Mouse (Mus musculus): ENCODE data around the gene Ldah. TPM values are rescaled to one million over a fixed set of nuclear protein-coding genes. Genes with fewer than 3 reads are reported as not detected.

The Ldah gene
- polyA plus RNA-seq, 1 experiment from 2014 or later: 36.5 TPM

- Histone ChIP-seq H3K9ac (ENCODE audit: low read length) (no peak overlapping the region), H3K4me1 (ENCODE audit: control insufficient read depth, insufficient read depth, low read length) (peaks cover 6% of the 10 kb centered on the region), H3K9me3 (replicated peaks; ENCODE audit: control insufficient read depth, low read length) (no peaks in the 10 kb centered on the region), H3K4me3 (ENCODE audit: low read length) (no peak overlapping the region), H3K27ac (ENCODE audit: low read length) (no peak overlapping the region), H3K4me2 (ENCODE audit: low read depth, low read length) (no peak overlapping the region), H3K36me3 (ENCODE audit: control insufficient read depth, insufficient read depth) (0 out of 2 replicates have a peak, but pooled peaks cover 2% of the 10 kb centered on the region), H3K27me3 (ENCODE audit: control insufficient read depth, insufficient read depth, low read length) (no peaks in the 10 kb centered on the region)
- ATAC-seq (replicated peaks; ENCODE audit: extremely low read depth, insufficient read depth, low FRiP score): no peak
- WGBS: 91% methylated on average over 11 of the region's 11 CpGs
These were observed 61.7 kb downstream of the Ldah start for GRCm38 (mm10) chr12:8269627-8270026.

GRCm38 (mm10) chr12:8271405-8271804, 63.5 kb downstream of the Ldah start:
- 65% methylated on average over 2 of the region's 2 CpGs for WGBS

GRCm38 (mm10) chr12:8273471-8274171, 65.7 kb downstream of the Ldah start:
- 0 out of 2 replicates have a peak, but pooled peaks cover under 1% of the 10 kb centered on the region for H3K36me3 ChIP-seq (ENCODE audit: control insufficient read depth, insufficient read depth)
- H3K4me1 ChIP-seq (ENCODE audit: control insufficient read depth, insufficient read depth, low read length): peaks cover 7% of the 10 kb centered on the region
- no peak overlapping the region for H3K4me3 ChIP-seq (ENCODE audit: low read length)
- H3K9ac ChIP-seq (ENCODE audit: low read length): no peak overlapping the region
- no peak overlapping the region for H3K4me2 ChIP-seq (ENCODE audit: low read depth, low read length)
- H3K27ac ChIP-seq (ENCODE audit: low read length): no peak overlapping the region
- 60% methylated on average over 6 of the region's 6 CpGs for WGBS
- H3K9me3 ChIP-seq (replicated peaks; ENCODE audit: control insufficient read depth, low read length): no peaks in the 10 kb centered on the region
- no peaks in the 10 kb centered on the region for H3K27me3 ChIP-seq (ENCODE audit: control insufficient read depth, insufficient read depth, low read length)
- no peak for ATAC-seq (replicated peaks; ENCODE audit: extremely low read depth, insufficient read depth, low FRiP score)

More at GRCm38 (mm10) chr12:8271405-8271804, 63.5 kb downstream of the Ldah start:
- H3K36me3 ChIP-seq (ENCODE audit: control insufficient read depth, insufficient read depth): 0 out of 2 replicates have a peak, but pooled peaks cover 2% of the 10 kb centered on the region
- H3K9ac ChIP-seq (ENCODE audit: low read length): no peak overlapping the region
- no peaks in the 10 kb centered on the region for H3K27me3 ChIP-seq (ENCODE audit: control insufficient read depth, insufficient read depth, low read length)
- H3K9me3 ChIP-seq (replicated peaks; ENCODE audit: control insufficient read depth, low read length): no peaks in the 10 kb centered on the region
- H3K27ac ChIP-seq (ENCODE audit: low read length): no peak overlapping the region
- ATAC-seq (replicated peaks; ENCODE audit: extremely low read depth, insufficient read depth, low FRiP score): no peak
- no peak overlapping the region for H3K4me3 ChIP-seq (ENCODE audit: low read length)
- H3K4me2 ChIP-seq (ENCODE audit: low read depth, low read length): no peak overlapping the region
- peaks cover 6% of the 10 kb centered on the region for H3K4me1 ChIP-seq (ENCODE audit: control insufficient read depth, insufficient read depth, low read length)

GRCm38 (mm10) chr12:8275424-8275823, 67.5 kb downstream of the Ldah start:
- H3K27me3 ChIP-seq (ENCODE audit: control insufficient read depth, insufficient read depth, low read length): no peaks in the 10 kb centered on the region
- no peak overlapping the region for H3K9ac ChIP-seq (ENCODE audit: low read length)
- 90% methylated on average over 4 of the region's 4 CpGs for WGBS

GRCm38 (mm10) chr12:8281225-8282017, 73.5 kb downstream of the Ldah start:
- Histone ChIP-seq H3K4me2 (ENCODE audit: low read depth, low read length) (no peak overlapping the region), H3K4me1 (ENCODE audit: control insufficient read depth, insufficient read depth, low read length) (peaks cover 9% of the 10 kb centered on the region), H3K36me3 (ENCODE audit: control insufficient read depth, insufficient read depth) (peaks cover 10% of the 10 kb centered on the region), H3K27ac (ENCODE audit: low read length) (no peak overlapping the region), H3K4me3 (ENCODE audit: low read length) (no peak overlapping the region), H3K27me3 (ENCODE audit: control insufficient read depth, insufficient read depth, low read length) (no peaks in the 10 kb centered on the region), H3K9me3 (replicated peaks; ENCODE audit: control insufficient read depth, low read length) (no peaks in the 10 kb centered on the region), H3K9ac (ENCODE audit: low read length) (no peak overlapping the region)
- ATAC-seq (replicated peaks; ENCODE audit: extremely low read depth, insufficient read depth, low FRiP score): peak; percentile 61
- 74% methylated on average over 15 of the region's 15 CpGs for WGBS

More at GRCm38 (mm10) chr12:8275424-8275823, 67.5 kb downstream of the Ldah start:
- Histone ChIP-seq H3K9me3 (replicated peaks; ENCODE audit: control insufficient read depth, low read length) (no peaks in the 10 kb centered on the region), H3K4me3 (ENCODE audit: low read length) (no peak overlapping the region), H3K4me2 (ENCODE audit: low read depth, low read length) (no peak overlapping the region), H3K27ac (ENCODE audit: low read length) (no peak overlapping the region), H3K4me1 (ENCODE audit: control insufficient read depth, insufficient read depth, low read length) (peaks cover 15% of the 10 kb centered on the region), H3K36me3 (ENCODE audit: control insufficient read depth, insufficient read depth) (no peaks in the 10 kb centered on the region)
- no peak for ATAC-seq (replicated peaks; ENCODE audit: extremely low read depth, insufficient read depth, low FRiP score)

GRCm38 (mm10) chr12:8287970-8288369, 80.1 kb downstream of the Ldah start:
- Histone ChIP-seq H3K9ac (ENCODE audit: low read length) (no peak overlapping the region), H3K27ac (ENCODE audit: low read length) (no peak overlapping the region), H3K4me3 (ENCODE audit: low read length) (no peak overlapping the region), H3K4me1 (ENCODE audit: control insufficient read depth, insufficient read depth, low read length) (no peaks in the 10 kb centered on the region), H3K4me2 (ENCODE audit: low read depth, low read length) (no peak overlapping the region), H3K36me3 (ENCODE audit: control insufficient read depth, insufficient read depth) (peaks cover 8% of the 10 kb centered on the region), H3K27me3 (ENCODE audit: control insufficient read depth, insufficient read depth, low read length) (no peaks in the 10 kb centered on the region), H3K9me3 (replicated peaks; ENCODE audit: control insufficient read depth, low read length) (no peaks in the 10 kb centered on the region)
- 59% methylated on average over 3 of the region's 3 CpGs for WGBS
- ATAC-seq (replicated peaks; ENCODE audit: extremely low read depth, insufficient read depth, low FRiP score): no peak

GRCm38 (mm10) chr12:8289099-8289498, 81.2 kb downstream of the Ldah start:
- Histone ChIP-seq H3K4me1 (ENCODE audit: control insufficient read depth, insufficient read depth, low read length) (no peaks in the 10 kb centered on the region), H3K36me3 (ENCODE audit: control insufficient read depth, insufficient read depth) (peaks cover 3% of the 10 kb centered on the region), H3K27ac (ENCODE audit: low read length) (no peak overlapping the region), H3K27me3 (ENCODE audit: control insufficient read depth, insufficient read depth, low read length) (no peaks in the 10 kb centered on the region), H3K4me2 (ENCODE audit: low read depth, low read length) (no peak overlapping the region), H3K9ac (ENCODE audit: low read length) (no peak overlapping the region), H3K4me3 (ENCODE audit: low read length) (no peak overlapping the region), H3K9me3 (replicated peaks; ENCODE audit: control insufficient read depth, low read length) (no peaks in the 10 kb centered on the region)
- no peak for ATAC-seq (replicated peaks; ENCODE audit: extremely low read depth, insufficient read depth, low FRiP score)
- 87% methylated on average over 6 of the region's 6 CpGs for WGBS

GRCm38 (mm10) chr12:8289499-8289898, 81.6 kb downstream of the Ldah start:
- Histone ChIP-seq H3K4me3 (ENCODE audit: low read length) (no peak overlapping the region), H3K27ac (ENCODE audit: low read length) (no peak overlapping the region), H3K4me2 (ENCODE audit: low read depth, low read length) (no peak overlapping the region), H3K36me3 (ENCODE audit: control insufficient read depth, insufficient read depth) (peaks cover under 1% of the 10 kb centered on the region), H3K27me3 (ENCODE audit: control insufficient read depth, insufficient read depth, low read length) (no peaks in the 10 kb centered on the region), H3K9me3 (replicated peaks; ENCODE audit: control insufficient read depth, low read length) (no peaks in the 10 kb centered on the region), H3K9ac (ENCODE audit: low read length) (no peak overlapping the region), H3K4me1 (ENCODE audit: control insufficient read depth, insufficient read depth, low read length) (no peaks in the 10 kb centered on the region)
- ATAC-seq (replicated peaks; ENCODE audit: extremely low read depth, insufficient read depth, low FRiP score): no peak
- WGBS: 83% methylated on average over 8 of the region's 8 CpGs
